Mouse (Mus musculus): ENCODE measurements around the gene Gm20736. TPM values are rescaled to one million over a fixed set of nuclear protein-coding genes. Genes with fewer than 3 reads are reported as not detected.

Gene Gm20736
- total RNA-seq (2023) = not detected

DNA sequence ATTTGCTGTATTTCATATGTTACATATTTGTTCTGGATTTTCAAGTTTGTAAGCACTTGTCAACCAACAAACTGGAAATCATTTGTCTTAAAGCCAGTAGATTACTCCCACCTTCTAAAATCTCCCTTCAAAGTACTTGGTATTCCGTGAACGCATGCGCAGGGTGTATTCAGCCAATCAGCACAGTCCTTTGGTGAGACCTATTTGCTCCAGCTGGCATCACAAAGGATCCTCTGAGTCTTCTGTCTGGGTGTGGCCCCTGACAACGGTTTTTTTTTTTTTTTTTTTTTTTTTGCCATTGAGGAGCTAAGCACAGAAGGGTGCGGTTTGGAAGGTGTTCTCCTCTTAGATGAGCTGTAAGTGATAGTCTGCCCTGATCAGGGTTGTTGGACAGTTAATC lies at the start of gene Gm20736:
Gene Gm20736, plus strand, starts transcription at position 301 of the 400 bp plus-strand sequence.

Other genes starting within 250 kb of the Gm20736 start
- gene Gm20924, start 170.2 kb upstream of the Gm20736 start, total RNA-seq (2023) = not detected